Mouse (Mus musculus) layer of hippocampus, adult 6 months (tissue): ENCODE measurements around the gene Rab33b. TPM values are rescaled to one million over a fixed set of nuclear protein-coding genes. Genes with fewer than 3 reads are reported as not detected.

Experiments used
- long read RNA-seq, 2 experiments: library from polyadenylated mRNA; unstranded; transcript quantifications; one replicate each; pipeline ENCODE4 v2.0.0; 2019 to 2020
- polyA plus RNA-seq: library from polyadenylated mRNA; unstranded; fragments of <200 nt; fragmentation: Nextera tagmentation; gene quantifications from 2 replicates; pipeline ENCODE4 v1.2.3, GENCODE M21; 2021

The Rab33b gene
- 22.8 and 23.0 TPM in 2 replicates for polyA plus RNA-seq
- long read RNA-seq, experiment 1, transcript Rab33b-201 (2 exons, 3,492 nt): major isoform, 60 of 71 reads
- long read RNA-seq, experiment 1, partial matches to known transcripts: 0 of 71 reads
- long read RNA-seq, experiment 1, other reads (novel, unspliced or antisense): 8 of 71 reads
- long read RNA-seq, experiment 2, transcript Rab33b-201 (2 exons, 3,492 nt): major isoform, 315 of 326 reads
- long read RNA-seq, experiment 2, partial matches to known transcripts: 4 of 326 reads
- long read RNA-seq, experiment 2, other reads (novel, unspliced or antisense): 3 of 326 reads

DNA sequence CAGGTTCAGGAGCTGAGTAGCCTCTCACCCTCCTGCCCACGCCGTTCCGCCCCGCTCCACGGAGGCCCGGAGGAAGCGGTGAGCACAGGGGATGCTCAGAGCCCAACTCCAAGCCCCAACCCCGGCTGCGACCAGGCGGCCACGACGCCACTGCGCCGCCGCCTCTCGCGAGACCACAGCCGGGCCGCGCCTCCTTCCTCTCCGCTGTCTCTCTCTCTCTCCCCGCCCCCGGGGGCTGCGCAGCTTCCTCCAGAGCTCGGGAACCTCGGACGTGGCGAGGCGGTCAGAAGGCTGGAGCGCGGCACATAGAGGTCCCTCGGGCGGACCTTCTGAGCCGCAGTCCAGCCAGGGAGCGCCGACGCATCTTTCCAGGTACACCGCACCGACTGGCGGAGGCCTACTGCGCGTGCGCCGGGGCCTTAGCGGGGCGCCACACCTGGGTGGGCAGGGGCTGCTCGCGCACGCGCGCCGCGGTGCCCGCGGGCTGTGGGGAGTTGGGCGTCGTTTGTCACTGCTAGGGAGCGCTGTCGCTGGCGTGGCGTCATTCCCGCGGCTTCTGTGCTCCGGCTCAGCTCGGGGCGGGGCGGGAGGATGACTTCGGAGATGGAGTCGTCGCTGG lies at the start of gene Rab33b:
Gene Rab33b, plus strand, starts transcription at position 180 of the 619 bp plus-strand sequence.

Other genes starting within 250 kb of the Rab33b start
- gene Elf2, start 143.3 kb upstream of the Rab33b start, polyA plus RNA-seq: 14.9 and 16.6 TPM in 2 replicates
- 0.15 and 0.23 TPM in 2 replicates for gene Mgarp, start 87.2 kb upstream of the Rab33b start, polyA plus RNA-seq
- 1,793 and 2,200 TPM in 2 replicates for gene Ndufc1, start 74.9 kb upstream of the Rab33b start, polyA plus RNA-seq
- gene Naa15, start 68.8 kb upstream of the Rab33b start, polyA plus RNA-seq: 10.3 and 11.2 TPM in 2 replicates
- 9.6 and 13.1 TPM in 2 replicates for gene Setd7, start 77.0 kb downstream of the Rab33b start, polyA plus RNA-seq
- 0.45 and 0.85 TPM in 2 replicates for gene Mgst2, start 176.4 kb downstream of the Rab33b start, polyA plus RNA-seq